Mouse (Mus musculus) CD4-positive naive resting alpha-beta T cell, adult 76 days (primary cell): ENCODE data around the gene Atcay. TPM values are rescaled to one million over a fixed set of nuclear protein-coding genes. Genes with fewer than 3 reads are reported as not detected.

Experiments used
- total RNA-seq: library from RNA; stranded (reverse); gene quantifications from one replicate; pipeline ENCODE4 v1.2.4, GENCODE M21; 2023

Atcay gene
- 0.85 TPM for total RNA-seq

GRCm38 (mm10) chr10:81230438-81231332 is at the start of gene Atcay:
Gene Atcay, minus strand, starts transcription at chr10:81230833.

GRCm38 (mm10) chr10:81266211-81267105 is 35.8 kb upstream of the Atcay start, which contains the start of the genes Mrpl54 and Apba3:
Gene Mrpl54, minus strand, starts transcription at chr10:81266934.
Gene Apba3, plus strand, starts transcription at chr10:81266960.

GRCm38 (mm10) chr10:81252424-81253419 is 22.1 kb upstream of the Atcay start, which contains the start of gene Matk:
Gene Matk, plus strand, starts transcription at chr10:81252935.

GRCm38 (mm10) chr10:81232580-81233225 is 2.1 kb upstream of the Atcay start, which contains the start of gene Zfr2:
Gene Zfr2, plus strand, starts transcription at chr10:81233155.

GRCm38 (mm10) chr10:81201807-81202758 is 28.6 kb downstream of the Atcay start, which contains the start of gene Nmrk2:
Gene Nmrk2, minus strand, starts transcription at chr10:81202051.

GRCm38 (mm10) chr10:81183805-81184204 is 46.8 kb downstream of the Atcay start, which contains the start of gene 4930442H23Rik:
Gene 4930442H23Rik, minus strand, starts transcription at chr10:81183849.

GRCm38 (mm10) chr10:81182336-81183333 is 48.0 kb downstream of the Atcay start, which contains the start of gene Dapk3:
Gene Dapk3, plus strand, starts transcription at chr10:81183005.

GRCm38 (mm10) chr10:81176466-81177271 is 54.0 kb downstream of the Atcay start, which contains the start of gene Eef2:
Gene Eef2, plus strand, starts transcription at chr10:81176631.

GRCm38 (mm10) chr10:81167200-81168086 is 63.2 kb downstream of the Atcay start, which contains the start of gene Pias4:
Gene Pias4, minus strand, starts transcription at chr10:81167923.

Other genes starting within 250 kb of the Atcay start
- gene Gng7, start 215.9 kb downstream of the Atcay start, total RNA-seq = not detected
- not detected for gene Diras1, start 205.2 kb downstream of the Atcay start, total RNA-seq
- gene Slc39a3, start 193.4 kb downstream of the Atcay start, total RNA-seq = 14.2 TPM
- 50.4 TPM for gene Sgta, start 170.7 kb downstream of the Atcay start, total RNA-seq
- 8.4 TPM for gene Thop1, start 160.8 kb downstream of the Atcay start, total RNA-seq
- gene Creb3l3, start 132.0 kb downstream of the Atcay start, total RNA-seq = not detected
- 126 TPM for gene Map2k2, start 124.9 kb downstream of the Atcay start, total RNA-seq
- 49.1 TPM for gene Zbtb7a, start 95.6 kb downstream of the Atcay start, total RNA-seq
- 35.3 TPM for gene Pias4, start 62.9 kb downstream of the Atcay start, total RNA-seq
- gene Eef2, start 54.2 kb downstream of the Atcay start, total RNA-seq = 2,404 TPM
- gene Dapk3, start 47.8 kb downstream of the Atcay start, total RNA-seq = 57.0 TPM
- not detected for gene 4930442H23Rik, start 47.0 kb downstream of the Atcay start, total RNA-seq
- gene Nmrk2, start 28.8 kb downstream of the Atcay start, total RNA-seq = not detected
- gene Zfr2, start 2.3 kb upstream of the Atcay start, total RNA-seq = 10.6 TPM
- gene Matk, start 22.1 kb upstream of the Atcay start, total RNA-seq = 16.6 TPM
- gene Mrpl54, start 36.1 kb upstream of the Atcay start, total RNA-seq = 110 TPM
- 31.3 TPM for gene Apba3, start 36.1 kb upstream of the Atcay start, total RNA-seq
- gene Tjp3, start 60.7 kb upstream of the Atcay start, total RNA-seq = 4.2 TPM
- 110 TPM for gene Pip5k1c, start 62.1 kb upstream of the Atcay start, total RNA-seq
- 42.7 TPM for gene Cactin, start 90.3 kb upstream of the Atcay start, total RNA-seq
- 16.5 TPM for gene Tbxa2r, start 97.9 kb upstream of the Atcay start, total RNA-seq
- gene Gipc3, start 112.4 kb upstream of the Atcay start, total RNA-seq = 0.21 TPM
- gene Hmg20b, start 119.6 kb upstream of the Atcay start, total RNA-seq = 51.8 TPM
- 4.4 TPM for gene Mfsd12, start 126.7 kb upstream of the Atcay start, total RNA-seq
- 4.9 TPM for gene 4930404N11Rik, start 135.0 kb upstream of the Atcay start, total RNA-seq
- gene Fzr1, start 147.7 kb upstream of the Atcay start, total RNA-seq = 35.7 TPM
- gene Dohh, start 153.6 kb upstream of the Atcay start, total RNA-seq = 28.8 TPM
- gene Gm48551, start 153.6 kb upstream of the Atcay start, total RNA-seq = 4.5 TPM
- gene Gm48552, start 158.2 kb upstream of the Atcay start, total RNA-seq = 3.5 TPM
- gene Smim24, start 162.2 kb upstream of the Atcay start, total RNA-seq = 3.1 TPM
- 21.0 TPM for gene Nfic, start 224.8 kb upstream of the Atcay start, total RNA-seq